Mouse (Mus musculus): Measurements from ENCODE around the gene Adcy4.

DNA sequence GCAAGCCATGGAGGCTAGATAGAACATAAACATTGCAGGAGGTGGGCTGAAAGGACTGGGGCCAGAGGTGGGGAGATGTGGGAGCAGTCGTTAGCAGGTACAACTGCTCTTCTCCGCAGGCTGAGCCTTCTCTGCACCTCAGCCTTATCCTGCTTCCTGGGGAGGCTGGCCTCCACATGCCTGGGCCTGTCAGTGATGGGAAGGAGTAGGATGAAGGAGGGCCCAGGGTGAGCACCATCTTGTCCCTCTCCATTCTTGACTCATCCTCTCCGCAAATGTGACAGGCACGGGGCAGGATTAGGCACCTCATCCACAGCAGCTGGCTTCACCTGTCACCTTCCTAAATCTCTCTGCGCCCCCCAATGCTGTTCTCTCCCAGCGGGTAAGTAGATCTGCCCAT lies 22.7 kb downstream of the Adcy4 start, which contains the start of gene Ltb4r2:
- no peak for TF ChIP-seq CTCF (IDR thresholded peaks at IDR 0.05; ENCODE audit: borderline replicate concordance, insufficient read depth, low read depth, low read length)
- TF ChIP-seq POLR2A (IDR thresholded peaks at IDR 0.05; ENCODE audit: borderline replicate concordance, insufficient read depth, low read length), result no peak

Measured in cerebellum, adult 2 months (tissue).